Mouse (Mus musculus): ENCODE data around the gene Adat1. TPM values are rescaled to one million over a fixed set of nuclear protein-coding genes. Genes with fewer than 3 reads are reported as not detected.

Adat1 gene
- polyA plus RNA-seq, 2 experiments: 2.4 to 3.4 TPM

- Histone ChIP-seq H3K4me2 (ENCODE audit: low read depth) (no peak overlapping the region), H3K27me3 (ENCODE audit: control insufficient read depth, insufficient read depth, low read length) (no peaks in the 10 kb centered on the region), H3K9ac (replicated peaks) (no peak overlapping the region; the same call in 1 of the 2 replicates), H3K4me3 (ENCODE audit: insufficient read depth in 1 of 2, low read depth in 2 of 2, low read length in 2 of 2) (no peak overlapping the region), H3K36me3 (replicated peaks; ENCODE audit: control insufficient read depth, insufficient read depth, low read depth) (peaks cover 20% of the 10 kb centered on the region), H3K27ac (no peak overlapping the region), H3K4me1 (replicated peaks; ENCODE audit: control insufficient read depth in 2 of 2, insufficient read depth in 2 of 2, low read length in 1 of 2) (peaks cover 7 to 17% of the 10 kb centered on the region in 2 experiments), H3K9me3 (ENCODE audit: control insufficient read depth, low read length) (no peaks in the 10 kb centered on the region)
- no peak for TF ChIP-seq EP300 (IDR thresholded peaks at IDR 0.05; ENCODE audit: low read depth)
- TF ChIP-seq CTCF (IDR thresholded peaks at IDR 0.05; ENCODE audit: low read depth): no peak
- ATAC-seq (ENCODE audit: insufficient read depth) (no peak), DNase-seq (ENCODE audit: low read depth in 3 of 3, low spot score in 3 of 3) (no peak)
- 30% methylated on average over 2 of the region's 2 CpGs for WGBS (ENCODE audit: insufficient replicate concordance)
Measured at GRCm38 (mm10) chr8:112007669-112008068, 15.6 kb upstream of the Adat1 start.

GRCm38 (mm10) chr8:112005601-112006000 is 13.5 kb upstream of the Adat1 start:
- TF ChIP-seq EP300 (IDR thresholded peaks at IDR 0.05; ENCODE audit: low read depth) (no peak), CTCF (IDR thresholded peaks at IDR 0.05; ENCODE audit: low read depth) (no peak)
- Histone ChIP-seq H3K36me3 (replicated peaks; ENCODE audit: control insufficient read depth, insufficient read depth, low read depth) (peaks cover 41% of the 10 kb centered on the region), H3K27ac (no peak overlapping the region), H3K27me3 (ENCODE audit: control insufficient read depth, insufficient read depth, low read length) (no peaks in the 10 kb centered on the region), H3K9me3 (ENCODE audit: control insufficient read depth, low read length) (no peaks in the 10 kb centered on the region), H3K4me3 (ENCODE audit: insufficient read depth in 1 of 2, low read depth in 2 of 2, low read length in 2 of 2) (no peak overlapping the region), H3K4me2 (ENCODE audit: low read depth) (no peak overlapping the region), H3K4me1 (replicated peaks; ENCODE audit: control insufficient read depth in 2 of 2, insufficient read depth in 2 of 2, low read length in 1 of 2) (peaks cover 2 to 13% of the 10 kb centered on the region in 2 experiments; a peak in 3 of 4 replicates), H3K9ac (replicated peaks) (no peak overlapping the region)
- ATAC-seq (ENCODE audit: insufficient read depth) (no peak), DNase-seq (ENCODE audit: low read depth in 3 of 3, low spot score in 3 of 3) (no peak)
- WGBS (ENCODE audit: insufficient replicate concordance): 76% methylated on average over 6 of the region's 6 CpGs

GRCm38 (mm10) chr8:112004754-112005153 is 12.7 kb upstream of the Adat1 start:
- Histone ChIP-seq H3K4me1 (replicated peaks; ENCODE audit: control insufficient read depth in 2 of 2, insufficient read depth in 2 of 2, low read length in 1 of 2) (peaks cover under 1 to 8% of the 10 kb centered on the region in 2 experiments; a peak in 2 of 4 replicates), H3K27me3 (ENCODE audit: control insufficient read depth, insufficient read depth, low read length) (no peaks in the 10 kb centered on the region), H3K27ac (no peak overlapping the region), H3K9me3 (ENCODE audit: control insufficient read depth, low read length) (no peaks in the 10 kb centered on the region), H3K9ac (replicated peaks) (no peak overlapping the region), H3K4me2 (ENCODE audit: low read depth) (no peak overlapping the region), H3K36me3 (replicated peaks; ENCODE audit: control insufficient read depth, insufficient read depth, low read depth) (peaks cover 49% of the 10 kb centered on the region), H3K4me3 (ENCODE audit: insufficient read depth in 1 of 2, low read depth in 2 of 2, low read length in 2 of 2) (no peak overlapping the region)
- DNase-seq (ENCODE audit: low read depth in 3 of 3, low spot score in 3 of 3) (no peak), ATAC-seq (ENCODE audit: insufficient read depth) (no peak)
- TF ChIP-seq CTCF (IDR thresholded peaks at IDR 0.05; ENCODE audit: low read depth) (no peak), EP300 (IDR thresholded peaks at IDR 0.05; ENCODE audit: low read depth) (no peak)

- no peaks in the 10 kb centered on the region for H3K27me3 ChIP-seq (ENCODE audit: control insufficient read depth, insufficient read depth, low read length)
- H3K36me3 ChIP-seq (replicated peaks; ENCODE audit: control insufficient read depth, insufficient read depth, low read depth): peaks cover 39% of the 10 kb centered on the region
- ATAC-seq (ENCODE audit: insufficient read depth) (no peak), DNase-seq (ENCODE audit: low read depth in 3 of 3, low spot score in 3 of 3) (no peak)
- peak overlapping the region; percentile 84 for H3K4me2 ChIP-seq (ENCODE audit: low read depth)
- H3K27ac ChIP-seq: no peak overlapping the region
- H3K9me3 ChIP-seq (ENCODE audit: control insufficient read depth, low read length): no peaks in the 10 kb centered on the region
- peaks cover 0 to 4% of the 10 kb centered on the region in 2 experiments; a peak in 2 of 4 replicates for H3K4me1 ChIP-seq (replicated peaks; ENCODE audit: control insufficient read depth in 2 of 2, insufficient read depth in 2 of 2, low read length in 1 of 2)
- TF ChIP-seq CTCF (IDR thresholded peaks at IDR 0.05; ENCODE audit: low read depth): no peak
- no peak for TF ChIP-seq EP300 (IDR thresholded peaks at IDR 0.05; ENCODE audit: low read depth)
- WGBS (ENCODE audit: insufficient replicate concordance): 67% methylated on average over 3 of the region's 3 CpGs
- no peak overlapping the region; a peak in 1 of 4 replicates for H3K4me3 ChIP-seq (ENCODE audit: insufficient read depth in 1 of 2, low read depth in 2 of 2, low read length in 2 of 2)
- no peak overlapping the region for H3K9ac ChIP-seq (replicated peaks)
Measured at GRCm38 (mm10) chr8:111992703-111993039, 569 bp upstream of the Adat1 start.

GRCm38 (mm10) chr8:111991278-111991677 is 824 bp downstream of the Adat1 start:
- Histone ChIP-seq H3K9ac (replicated peaks) (peak overlapping the region; percentile 79), H3K36me3 (replicated peaks; ENCODE audit: control insufficient read depth, insufficient read depth, low read depth) (peaks cover 28% of the 10 kb centered on the region), H3K9me3 (ENCODE audit: control insufficient read depth, low read length) (no peaks in the 10 kb centered on the region), H3K4me1 (replicated peaks; ENCODE audit: control insufficient read depth in 2 of 2, insufficient read depth in 2 of 2, low read length in 1 of 2) (peaks cover 0 to 4% of the 10 kb centered on the region in 2 experiments; a peak in 2 of 4 replicates), H3K4me3 (ENCODE audit: insufficient read depth in 1 of 2, low read depth in 2 of 2, low read length in 2 of 2) (peak overlapping the region in 1 of 2 experiments; percentile 85; a peak in 3 of 4 replicates), H3K27ac (no peak overlapping the region), H3K4me2 (ENCODE audit: low read depth) (peak overlapping the region; percentile 84), H3K27me3 (ENCODE audit: control insufficient read depth, insufficient read depth, low read length) (no peaks in the 10 kb centered on the region)
- no peak for ATAC-seq (ENCODE audit: insufficient read depth)
- WGBS (ENCODE audit: insufficient replicate concordance): 54% methylated on average over 8 of the region's 8 CpGs
- DNase-seq (ENCODE audit: low read depth in 3 of 3, low spot score in 3 of 3): no peak
- TF ChIP-seq CTCF (IDR thresholded peaks at IDR 0.05; ENCODE audit: low read depth): no peak
- no peak for TF ChIP-seq EP300 (IDR thresholded peaks at IDR 0.05; ENCODE audit: low read depth)
